Mouse (Mus musculus) spleen, postnatal 10 days (tissue): ENCODE data around the gene Itpr2.

Source experiments
- DNase-seq, 2 experiments: peaks; one replicate each; pipeline ENCODE4 v3.0.0; 2021 to 2022; ENCODE audit warnings: low spot score in 2 of 2

The Itpr2 gene

DNA sequence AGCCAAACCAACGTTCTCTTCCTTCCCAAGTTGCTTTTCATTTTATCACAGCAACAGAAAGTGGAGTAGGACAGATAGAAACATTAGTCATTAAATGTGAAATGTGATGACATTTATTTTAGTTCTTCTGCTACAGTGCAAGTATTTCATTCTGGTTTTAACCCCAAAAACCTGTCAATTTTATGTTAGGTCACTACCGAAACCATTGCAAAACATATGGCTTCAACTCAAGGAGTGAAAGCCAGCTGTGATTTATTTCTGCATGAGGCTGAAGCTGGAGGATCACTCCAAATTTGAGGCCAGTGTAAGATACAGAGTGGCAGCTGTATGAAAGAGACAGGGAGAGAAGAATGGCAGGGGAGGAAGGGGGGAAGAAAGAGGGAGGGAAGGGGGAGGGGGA, 85.6 kb downstream of the Itpr2 start:
- DNase-seq: no peak

DNA sequence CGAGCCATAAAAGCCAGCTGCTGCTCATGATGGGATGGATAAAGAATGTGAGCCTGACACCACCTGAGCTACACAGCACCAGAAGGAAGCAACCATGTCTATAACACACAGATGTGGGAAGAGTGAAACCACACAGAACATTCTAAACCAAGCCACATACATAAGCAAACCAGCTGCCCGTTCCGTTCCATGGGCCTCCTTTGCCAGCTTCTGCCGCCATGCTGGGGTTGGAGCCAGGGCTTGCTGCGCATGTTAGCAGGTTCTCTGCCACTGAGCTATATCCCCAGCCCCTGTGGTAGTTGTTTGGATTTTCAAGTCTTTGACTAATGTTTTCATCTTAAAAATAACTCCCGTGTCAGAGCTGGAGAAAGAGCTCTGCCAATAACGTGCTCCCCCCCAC, 87.9 kb downstream of the Itpr2 start:
- DNase-seq: no peak

DNA sequence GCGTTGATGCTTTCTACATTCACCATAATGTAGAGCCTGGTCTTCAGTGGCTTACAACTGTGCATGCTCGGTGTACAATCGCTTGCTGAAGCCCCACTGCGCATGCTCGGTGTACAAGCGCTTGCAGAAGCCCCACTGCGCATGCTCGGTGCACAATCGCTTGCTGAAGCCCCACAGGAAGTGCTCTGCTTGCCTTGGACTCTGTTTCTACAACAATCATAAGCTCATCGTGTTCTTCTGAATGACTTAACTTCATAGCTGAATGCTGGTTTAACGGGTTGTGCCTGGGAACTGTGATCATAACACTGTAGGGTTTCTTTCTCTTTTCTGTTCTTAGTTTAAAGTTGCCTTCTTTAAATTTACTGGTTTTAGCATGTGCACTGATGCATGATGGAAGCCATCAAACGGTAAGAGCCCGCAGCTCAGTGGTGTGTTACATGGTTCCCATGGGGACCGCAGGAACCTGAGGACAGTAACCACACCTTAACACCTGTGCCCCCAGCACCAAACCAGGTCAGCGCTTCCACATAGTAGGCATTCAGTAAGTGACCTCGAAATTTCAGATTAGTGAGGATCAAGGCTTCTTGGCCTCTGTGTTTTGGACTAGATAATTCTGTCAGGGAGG, 90.5 kb downstream of the Itpr2 start:
- DNase-seq: peak in 1 of 2 experiments; percentile 77

DNA sequence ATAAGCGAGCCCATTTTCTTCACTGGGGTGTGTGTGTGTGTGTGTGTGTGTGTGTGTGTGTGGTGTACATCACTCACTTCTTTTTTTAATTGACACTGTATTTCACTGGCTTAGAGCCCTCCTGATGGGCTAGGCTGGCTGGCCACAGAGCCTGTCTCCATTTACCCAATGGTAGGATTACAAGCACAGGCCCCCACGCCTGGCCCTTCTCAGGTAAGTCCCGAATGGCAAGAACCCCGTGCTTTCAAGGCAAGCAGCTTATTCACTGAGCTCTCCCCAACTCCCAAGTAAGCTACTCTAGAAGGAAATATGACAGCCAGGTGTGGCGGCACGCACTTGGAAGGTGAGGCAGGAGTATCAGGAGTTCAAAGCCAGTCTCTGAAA, 91.6 kb downstream of the Itpr2 start:
- no peak for DNase-seq

DNA sequence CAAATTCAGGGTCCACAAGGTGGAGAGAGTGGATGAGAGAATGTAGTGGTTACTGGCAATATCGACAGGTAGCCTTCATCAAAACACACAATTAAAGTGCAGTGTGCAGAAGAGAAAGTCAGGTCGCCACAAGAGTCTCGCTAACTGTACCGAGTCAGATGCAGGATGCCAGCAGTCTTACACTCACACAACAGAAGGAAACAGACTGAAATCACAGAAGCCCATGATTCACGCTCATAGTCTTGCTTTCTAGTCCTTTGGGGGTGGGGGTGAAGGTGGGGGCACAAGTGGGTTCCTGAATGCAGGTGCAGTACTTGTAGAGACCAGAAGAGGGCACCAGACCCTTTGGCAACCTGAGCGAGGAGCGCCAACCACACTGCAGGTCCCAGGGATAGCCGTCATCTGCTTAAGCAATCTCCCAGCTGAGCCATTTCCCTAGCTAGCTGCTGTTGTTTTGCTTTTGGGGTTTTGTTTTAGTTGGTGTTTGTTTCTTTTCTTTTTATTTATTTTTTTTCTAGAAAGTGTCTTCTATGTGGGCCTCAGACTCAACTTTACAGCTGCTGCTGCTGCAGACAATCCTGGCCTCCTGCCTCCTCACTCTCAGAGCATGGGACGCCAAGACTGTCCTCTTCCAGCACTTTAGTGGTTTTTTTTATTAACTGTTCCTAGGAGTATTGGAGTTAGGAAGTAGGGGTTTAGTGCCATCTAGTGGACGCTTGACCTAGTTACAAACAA, 92.2 kb downstream of the Itpr2 start:
- peak; percentile 76 to 87 for DNase-seq

DNA sequence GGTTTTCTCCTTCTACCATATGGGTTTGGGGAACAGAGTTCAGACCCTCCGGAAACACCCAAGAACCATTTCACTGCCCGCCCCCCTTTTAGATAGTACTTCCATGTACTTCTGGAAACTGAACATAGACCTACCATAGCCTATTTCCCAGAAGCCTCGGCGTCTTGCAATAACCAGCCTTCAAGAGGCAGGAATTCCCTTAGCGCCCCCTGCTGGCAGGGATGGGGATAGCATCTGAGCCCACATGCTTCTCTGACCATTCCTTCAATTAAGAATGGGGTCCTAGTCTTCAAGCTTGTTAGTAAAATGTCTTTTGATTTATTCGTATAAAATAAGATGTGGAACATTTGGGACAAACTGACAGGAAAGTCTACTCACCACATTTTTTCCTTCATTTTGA, 96.6 kb downstream of the Itpr2 start:
- peak in 1 of 2 experiments; percentile 67 for DNase-seq

DNA sequence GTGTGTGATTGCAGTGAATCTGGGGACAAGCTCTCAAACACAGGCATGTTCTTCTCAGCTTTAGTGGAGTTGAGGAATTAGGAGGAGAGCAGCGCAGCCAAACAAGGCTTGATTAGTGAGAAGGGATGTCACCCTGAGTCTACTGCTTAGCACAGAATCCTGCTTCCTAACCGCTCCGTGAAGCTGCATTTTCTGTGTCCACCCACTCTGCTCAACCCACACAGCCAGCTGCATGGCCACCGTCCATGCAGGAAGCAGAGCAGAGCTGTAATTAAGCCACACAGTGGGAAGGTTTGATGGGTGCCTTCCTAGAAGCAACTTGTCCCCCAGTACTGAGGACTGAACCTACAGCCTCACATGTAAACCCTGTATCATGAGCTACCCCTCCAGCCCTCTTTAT, 97.1 kb downstream of the Itpr2 start:
- DNase-seq: no peak

DNA sequence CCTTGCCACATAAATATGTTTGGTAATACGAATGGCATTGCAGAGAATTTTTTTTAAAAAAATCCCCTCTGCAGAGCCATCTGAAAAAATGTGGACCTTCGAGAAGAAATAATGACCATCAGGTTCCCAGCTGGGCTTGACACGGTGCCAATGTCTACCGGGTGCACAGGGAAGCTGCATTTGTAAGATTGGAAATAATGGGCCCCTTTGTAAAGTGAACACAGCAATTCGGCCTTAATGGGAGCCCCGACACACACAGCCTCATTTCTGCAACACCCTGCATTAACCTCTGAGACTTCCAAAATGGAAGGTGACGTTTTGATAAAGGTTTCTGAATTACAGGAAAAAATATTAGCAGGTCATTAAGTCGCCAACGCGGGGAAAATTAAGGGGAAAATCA, 97.9 kb downstream of the Itpr2 start:
- DNase-seq: no peak

DNA sequence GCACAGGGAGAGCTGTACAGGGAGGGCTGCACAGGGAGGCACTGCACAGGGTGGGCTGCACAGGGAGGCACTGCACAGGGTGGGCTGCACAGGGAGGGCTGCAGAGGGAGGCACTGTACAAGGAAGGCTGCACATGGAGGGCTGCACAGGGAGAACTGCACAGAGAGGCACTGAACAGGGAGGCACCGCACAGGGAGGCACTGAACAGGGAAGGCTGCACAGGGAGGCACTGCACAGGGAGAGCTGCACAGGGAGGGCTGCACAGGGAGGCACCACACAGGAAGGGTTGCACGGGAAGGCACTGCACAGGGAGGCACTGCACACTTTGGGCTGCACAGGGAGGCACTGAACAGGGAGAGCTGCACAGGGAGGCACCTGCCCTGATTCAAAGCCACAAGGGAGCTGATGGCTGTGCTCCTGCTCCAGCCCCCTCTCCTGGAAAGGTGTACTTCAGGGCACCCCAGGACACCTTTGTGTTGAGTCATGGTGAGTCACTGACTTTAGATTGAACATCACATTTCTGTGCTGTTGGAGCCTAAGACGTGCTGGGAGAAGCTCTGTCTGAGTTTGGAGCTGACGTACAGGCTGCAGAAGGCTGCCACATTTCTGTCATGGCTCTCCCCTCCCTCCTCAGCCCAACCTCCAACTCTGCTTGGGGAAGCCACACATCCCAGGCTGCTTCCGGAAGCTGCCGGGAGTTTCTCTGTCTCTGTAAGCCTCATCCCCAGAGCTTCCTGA, 98.9 kb downstream of the Itpr2 start:
- no peak for DNase-seq

DNA sequence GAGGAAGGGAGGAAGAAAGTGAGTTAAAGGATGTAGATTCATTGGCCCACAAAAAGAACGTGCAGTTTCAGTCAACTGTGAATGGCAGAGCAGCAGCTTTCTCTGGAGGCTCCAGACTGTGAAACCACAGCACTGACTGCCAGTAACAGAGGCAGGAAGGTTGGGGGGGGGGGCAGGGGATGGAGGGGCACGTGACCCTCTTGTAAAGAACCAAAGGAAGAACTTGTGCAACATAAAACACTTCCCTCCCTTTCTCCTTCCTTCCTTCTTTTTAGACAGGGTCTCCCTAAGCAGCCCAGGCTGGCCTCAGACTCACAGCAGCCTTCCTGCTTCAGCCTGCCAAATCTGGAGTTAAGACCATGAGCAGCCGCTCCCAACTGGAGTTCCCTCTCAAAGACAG, 104.2 kb downstream of the Itpr2 start:
- DNase-seq: no peak

DNA sequence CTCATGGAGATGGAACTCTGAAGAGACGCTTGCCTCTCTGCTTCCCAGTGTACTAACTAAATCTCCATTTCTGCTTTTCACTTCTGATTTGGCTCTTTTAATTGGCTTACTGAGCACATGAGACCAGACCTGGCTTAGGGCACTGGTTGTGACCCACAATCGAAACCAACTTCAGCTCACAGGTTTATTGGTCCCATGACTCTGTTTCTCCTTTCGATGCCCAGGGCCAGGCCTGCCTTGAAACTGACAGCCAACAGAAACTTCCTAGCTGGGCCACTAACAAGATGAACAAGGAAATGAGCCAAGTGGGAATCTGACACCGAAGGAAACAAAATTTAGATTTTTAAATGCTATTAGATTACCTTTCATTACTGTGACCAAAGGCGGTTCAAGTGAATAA, 105.8 kb downstream of the Itpr2 start:
- no peak for DNase-seq

DNA sequence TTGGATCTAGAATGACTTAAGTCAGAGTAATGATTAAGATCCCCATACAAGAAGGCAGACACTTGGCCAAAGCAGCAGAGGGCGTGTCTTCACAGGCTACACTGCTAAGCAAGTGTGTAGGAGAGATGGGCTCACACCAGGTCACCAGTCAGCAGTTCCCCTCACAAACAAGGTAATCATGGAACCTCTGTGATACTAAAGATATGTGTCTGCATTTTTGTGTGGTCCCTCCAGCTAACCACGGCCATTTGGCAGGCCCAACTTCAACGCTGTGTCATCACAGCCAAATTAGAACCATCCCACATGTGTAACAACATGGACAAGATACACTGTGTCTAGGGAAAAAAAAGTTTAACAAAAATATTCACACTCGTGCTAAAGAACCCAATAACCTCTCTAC, 106.4 kb downstream of the Itpr2 start:
- no peak for DNase-seq

DNA sequence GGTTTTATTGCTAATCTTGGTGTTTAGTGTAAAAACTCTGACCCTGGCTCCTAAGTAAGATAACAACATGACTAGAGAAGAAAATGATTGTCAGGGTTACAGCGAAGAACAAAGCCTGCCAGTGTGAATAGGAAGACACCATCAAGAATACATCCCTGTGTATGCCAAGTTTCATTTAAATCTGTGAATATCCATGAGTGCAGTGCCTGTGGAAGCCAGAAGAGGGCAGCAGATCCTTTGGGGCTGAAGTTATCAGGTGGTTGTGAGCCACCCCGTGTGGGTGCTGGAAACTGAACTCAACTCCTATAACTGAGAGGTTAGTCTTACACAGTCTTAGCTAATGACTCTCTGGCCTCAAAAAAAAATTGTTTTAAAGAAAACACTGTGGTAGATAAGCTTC, 109.8 kb downstream of the Itpr2 start:
- DNase-seq: no peak

DNA sequence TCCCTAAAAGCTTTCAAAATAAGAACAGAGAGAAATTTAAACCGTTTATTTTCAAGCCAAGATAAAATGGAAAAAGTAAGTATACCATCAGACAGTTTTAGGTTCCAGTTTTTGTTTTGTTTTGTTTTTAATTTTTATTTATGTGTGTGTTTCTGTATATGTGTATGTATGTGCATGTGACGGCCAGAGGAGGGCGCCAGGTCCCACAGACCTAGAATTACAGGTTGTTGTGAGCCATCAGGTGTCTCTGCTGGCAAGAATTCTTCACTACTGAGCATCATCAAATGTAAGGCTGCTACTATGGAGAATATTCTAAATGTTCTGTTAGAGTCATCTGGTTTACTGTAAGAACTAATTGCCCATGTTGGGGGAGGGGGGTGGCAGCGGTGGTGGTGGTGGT, 111.9 kb downstream of the Itpr2 start:
- DNase-seq: no peak

DNA sequence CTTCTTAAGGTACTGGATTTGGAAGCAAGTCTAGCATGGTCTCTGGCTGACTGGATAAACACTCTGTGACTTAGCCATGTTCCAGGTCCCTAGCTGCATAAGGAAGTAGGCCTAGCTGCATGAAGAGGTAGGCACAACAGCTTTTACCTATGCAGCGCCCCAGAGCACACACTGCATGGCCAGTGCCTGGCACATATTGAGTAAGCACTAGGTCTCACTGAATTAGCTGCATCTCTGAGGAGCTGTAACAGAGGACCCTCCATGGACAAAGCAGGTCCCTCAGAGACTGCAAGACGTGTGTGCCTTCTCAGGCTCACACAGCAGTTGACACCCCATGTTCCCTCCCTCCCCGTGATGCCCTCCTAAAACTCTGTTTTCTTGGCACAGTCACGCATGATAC, 114.0 kb downstream of the Itpr2 start:
- no peak for DNase-seq

DNA sequence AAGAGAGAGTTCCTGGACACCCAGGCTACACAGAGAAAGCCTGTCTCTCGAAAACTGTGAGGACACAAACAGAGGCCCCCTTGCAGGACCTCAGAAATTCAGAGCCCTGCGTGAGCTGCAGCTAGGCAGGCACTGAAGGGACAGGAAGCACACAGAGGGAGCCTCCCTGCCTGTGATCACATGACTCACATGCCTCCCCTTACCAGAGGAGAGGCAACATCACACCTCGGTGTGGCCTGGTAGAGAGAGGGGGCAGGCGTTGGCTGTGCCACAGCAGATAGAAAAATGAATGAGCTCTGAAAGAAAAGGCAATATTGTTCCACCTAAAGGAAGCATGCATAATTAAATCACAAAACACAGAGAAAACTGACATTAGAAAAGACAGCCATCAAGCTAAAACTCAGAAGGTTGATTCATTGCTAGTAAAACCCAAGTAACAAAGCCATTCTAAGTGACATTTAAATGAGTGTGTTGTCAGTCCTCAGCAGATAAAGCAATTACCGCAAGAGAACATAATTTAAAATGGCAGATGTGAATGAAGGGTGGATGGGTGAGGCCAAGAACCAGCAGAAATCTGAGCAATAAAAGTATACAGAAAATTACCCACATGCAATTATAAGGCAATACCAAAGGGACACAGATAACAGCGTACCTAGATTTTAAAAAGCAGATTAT, 114.8 kb downstream of the Itpr2 start:
- no peak for DNase-seq

DNA sequence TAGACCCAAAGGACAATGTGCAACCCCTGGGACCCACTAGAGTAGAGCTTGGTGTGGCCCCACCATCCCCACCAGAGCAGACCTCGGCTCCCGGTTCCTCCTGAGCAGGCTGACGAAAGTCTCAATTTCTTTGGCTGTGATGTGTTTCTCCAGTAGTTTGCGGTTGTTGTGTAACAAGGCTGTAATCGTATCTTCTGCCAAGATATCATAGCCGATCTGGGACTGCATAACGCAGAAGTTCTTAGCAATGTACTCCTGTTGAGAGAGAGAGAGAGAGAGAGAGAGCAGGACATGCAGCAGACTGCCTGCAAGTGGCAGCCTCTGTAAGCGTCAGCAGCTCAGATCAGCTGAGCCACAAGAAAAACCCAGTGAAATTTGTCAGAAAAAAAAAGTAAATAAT, 122.8 kb downstream of the Itpr2 start:
- DNase-seq: no peak

DNA sequence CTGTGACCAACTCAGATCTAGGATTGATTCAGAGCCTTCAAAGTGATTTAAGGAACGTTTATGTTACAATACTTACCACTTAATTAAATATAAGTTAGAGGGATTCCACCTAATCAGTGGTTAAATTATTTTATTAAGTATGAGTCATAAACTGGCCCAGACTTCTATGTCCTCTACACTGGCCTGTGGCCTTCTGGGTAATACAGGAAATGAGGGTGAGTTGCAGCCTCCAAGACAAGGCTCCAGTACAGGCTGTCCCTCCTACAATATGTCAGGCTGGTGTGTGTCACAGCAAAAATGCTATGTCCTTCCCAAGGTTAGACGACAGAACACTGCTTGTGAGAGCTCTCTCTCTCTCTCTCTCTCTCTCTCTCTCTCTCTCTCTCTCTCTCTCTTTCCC, 130.5 kb downstream of the Itpr2 start:
- DNase-seq: no peak

DNA sequence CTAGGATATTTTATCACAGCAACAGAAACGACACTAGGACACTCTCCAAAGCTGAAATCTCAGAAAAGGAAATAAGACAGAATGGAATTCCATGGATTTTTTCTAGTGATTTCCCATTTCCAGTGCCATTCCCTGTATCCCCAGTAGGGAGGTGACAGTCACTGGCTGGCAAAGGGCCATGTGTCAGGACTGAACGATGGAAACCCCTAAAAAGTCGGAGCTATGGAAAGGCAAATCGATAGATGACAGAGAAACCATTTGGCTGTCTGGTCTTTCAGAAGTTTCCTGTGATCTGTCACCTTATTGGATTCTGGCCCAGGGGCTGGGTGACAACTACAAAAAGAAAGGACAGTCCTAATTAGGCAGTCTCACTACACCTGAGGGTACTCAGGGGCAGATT, 135.8 kb downstream of the Itpr2 start:
- no peak for DNase-seq

DNA sequence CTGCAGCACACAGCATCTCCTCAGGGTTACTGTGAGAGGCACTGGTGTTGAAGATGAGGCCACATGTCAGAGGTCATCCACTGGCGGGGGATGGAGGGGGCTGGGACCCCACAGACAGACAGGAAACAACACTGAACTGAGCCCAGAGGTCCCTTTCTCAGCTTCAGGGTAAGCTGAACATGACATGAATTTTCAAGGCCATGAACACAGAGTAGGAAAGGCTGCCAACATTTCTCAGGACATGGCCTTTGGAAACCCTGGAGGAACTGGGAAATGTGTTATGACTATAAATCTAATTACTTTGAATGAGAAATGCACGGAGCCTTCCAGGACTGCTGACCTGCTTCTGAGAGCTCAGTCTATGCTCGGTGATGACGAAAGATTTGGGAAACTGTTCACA, 144.1 kb downstream of the Itpr2 start:
- no peak for DNase-seq

DNA sequence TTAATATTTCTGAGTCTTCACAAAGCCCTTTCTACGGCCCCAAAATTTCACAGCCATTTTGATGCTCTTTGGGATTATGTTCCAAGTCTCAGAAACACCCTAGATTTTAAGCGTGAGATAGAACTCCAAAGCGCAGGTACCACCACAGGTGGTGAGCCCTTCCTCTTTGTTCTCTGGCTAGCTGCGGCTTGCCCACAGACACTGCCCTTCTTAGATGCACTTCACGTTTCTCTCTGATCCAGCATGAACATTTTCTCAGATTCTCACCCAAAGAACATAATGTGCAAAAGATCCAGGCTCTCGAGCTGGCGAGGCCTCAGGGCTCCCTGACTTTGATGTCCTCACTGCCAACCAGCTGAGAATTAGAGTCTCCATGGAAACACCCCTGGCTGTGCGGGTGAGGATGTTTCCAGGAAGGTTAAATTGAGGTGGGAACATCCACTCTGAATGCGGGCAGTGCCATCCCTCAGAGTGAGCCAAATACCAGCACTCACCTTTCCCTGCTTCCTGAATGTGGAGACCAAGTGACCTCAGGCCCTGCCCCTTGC, 149.7 kb downstream of the Itpr2 start:
- no peak for DNase-seq

DNA sequence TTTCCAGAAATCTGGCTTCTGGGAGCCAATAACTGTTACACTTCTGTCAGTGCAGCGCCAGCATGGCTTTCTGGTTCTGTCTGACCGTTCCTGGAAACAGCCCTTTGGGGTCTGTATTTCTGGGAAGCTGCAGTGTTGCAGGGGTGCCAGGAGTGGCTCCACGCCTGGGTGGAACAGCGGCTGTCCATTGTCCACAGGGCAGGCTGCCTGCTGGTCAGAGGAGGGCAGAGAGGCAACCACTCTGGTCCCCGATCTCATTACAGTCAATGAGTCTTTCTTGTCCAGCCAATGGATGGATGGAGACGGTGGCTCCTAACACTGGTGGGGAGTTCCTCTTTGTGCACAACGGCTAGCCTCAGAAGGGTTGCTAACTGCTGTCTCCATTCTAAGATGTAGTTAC, 150.2 kb downstream of the Itpr2 start:
- no peak for DNase-seq
